Mouse (Mus musculus): ENCODE measurements around the gene Bcl11a. TPM values are rescaled to one million over a fixed set of nuclear protein-coding genes. Genes with fewer than 3 reads are reported as not detected.
"Not testable (repeated sequence)": the region's sequence is repeated elsewhere in the genome, so short reads cannot be mapped to it uniquely, and the experiment has no call there.

Bcl11a gene
- total RNA-seq, 2 experiments from 2014 or later = 0.05 TPM; not detected in 1

GRCm38 (mm10) chr11:24100449-24101070 is 22.7 kb downstream of the Bcl11a start:
- no peak for DNase-seq

DNA sequence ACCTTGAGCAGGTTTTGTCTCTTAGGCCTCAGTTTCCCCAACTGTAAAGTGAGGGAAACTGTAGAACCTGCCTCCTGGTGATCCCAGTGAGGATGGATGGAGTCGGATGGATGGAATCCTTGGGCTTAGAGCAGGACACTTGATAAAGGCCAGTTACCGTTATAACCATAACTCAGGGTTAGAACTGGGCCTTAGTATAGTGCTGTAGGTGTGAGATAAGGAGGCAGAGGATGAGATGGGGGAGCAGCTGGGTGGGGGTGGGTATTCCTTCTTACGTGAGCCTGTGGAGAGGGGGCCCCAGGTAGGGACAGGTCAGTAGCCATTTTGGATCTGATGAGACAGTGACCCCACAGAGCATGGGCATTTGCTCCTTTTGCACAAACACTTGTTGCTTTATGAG is 23.8 kb downstream of the Bcl11a start:
- DNase-seq = no peak

- no peak for DNase-seq
These were observed 24.5 kb downstream of the Bcl11a start for GRCm38 (mm10) chr11:24102372-24102771.

- DNase-seq = no peak
These were observed 25.4 kb downstream of the Bcl11a start for GRCm38 (mm10) chr11:24103128-24103742.

DNA sequence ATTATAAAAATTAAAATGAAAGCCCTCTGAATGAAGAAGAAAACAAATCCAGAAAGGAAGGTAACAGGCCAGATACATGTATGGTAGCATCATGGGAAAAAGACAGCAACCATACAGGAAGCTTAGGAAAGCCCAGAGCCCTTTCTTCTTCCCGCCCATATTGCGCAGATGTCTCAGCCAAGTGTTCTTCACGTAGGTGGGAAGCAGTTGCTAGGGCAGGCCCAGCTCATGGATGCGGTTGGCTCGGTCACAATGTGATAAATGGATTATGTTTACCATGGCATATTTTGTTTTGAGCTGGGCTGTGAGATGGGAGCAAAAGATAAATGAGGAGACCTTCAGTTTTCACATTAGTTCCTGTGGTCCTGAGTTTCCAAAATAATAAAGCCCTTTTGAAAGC is 29.6 kb downstream of the Bcl11a start:
- no peak for DNase-seq

GRCm38 (mm10) chr11:24108974-24109373 is 31.1 kb downstream of the Bcl11a start:
- DNase-seq = no peak

- no peak for DNase-seq
These were observed 31.5 kb downstream of the Bcl11a start for GRCm38 (mm10) chr11:24109388-24109787.

GRCm38 (mm10) chr11:24110113-24110512 is 32.3 kb downstream of the Bcl11a start:
- no peak for DNase-seq

DNA sequence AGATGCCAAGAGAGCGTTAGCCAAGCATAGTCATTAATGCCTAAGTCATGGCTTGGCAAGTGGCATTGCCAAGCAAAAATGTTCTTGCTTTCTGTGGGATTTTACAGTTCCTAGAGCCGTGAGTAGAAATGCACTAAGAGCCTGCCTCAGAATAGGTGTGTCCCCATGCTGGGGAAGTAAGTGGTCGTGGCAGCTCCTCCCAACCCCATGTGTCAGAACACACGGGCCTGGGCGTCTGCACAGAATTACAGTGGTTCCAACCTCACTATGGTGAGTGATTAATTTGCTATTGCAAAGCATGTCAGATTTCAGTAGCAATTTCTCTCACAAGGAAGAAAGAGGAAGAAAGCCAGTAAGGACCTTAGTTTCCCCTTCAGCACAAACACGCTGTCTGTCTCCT is 33.9 kb downstream of the Bcl11a start:
- DNase-seq = no peak

DNA sequence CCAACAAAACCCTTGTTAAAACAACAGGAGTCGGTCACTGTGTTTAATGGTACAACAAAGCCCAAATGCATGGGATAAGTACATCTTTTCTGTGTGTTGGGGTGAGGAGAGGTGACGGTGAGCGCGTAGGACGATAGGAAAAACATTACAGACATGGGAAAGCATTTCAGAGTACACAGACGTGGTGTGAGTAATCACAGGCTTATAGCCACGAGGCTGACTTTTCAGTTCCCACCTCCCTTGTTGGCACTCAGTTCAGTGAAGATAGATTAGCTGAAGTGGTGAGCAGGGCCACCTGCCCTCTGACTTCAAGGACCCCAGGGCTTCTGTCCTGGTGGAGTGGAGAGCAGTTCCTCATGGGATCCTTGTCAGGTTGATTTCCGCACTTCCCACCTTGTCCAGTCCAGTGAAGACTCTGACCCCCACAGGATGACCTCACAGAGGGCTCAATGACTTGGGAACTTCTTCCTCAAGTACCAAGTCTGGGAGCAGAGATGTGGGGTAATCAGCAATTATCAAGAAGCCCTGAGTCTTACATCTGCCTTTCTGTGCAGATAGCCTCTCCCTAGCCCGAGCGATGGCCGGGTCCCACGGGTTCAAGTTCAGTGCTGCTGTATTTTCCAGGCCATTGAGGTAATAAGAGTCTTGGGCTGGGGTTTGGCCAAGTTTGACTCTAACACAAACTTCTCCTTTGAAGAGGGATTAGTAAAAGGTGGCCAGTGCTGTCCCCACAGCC is 37.3 kb downstream of the Bcl11a start:
- DNase-seq = no peak

DNA sequence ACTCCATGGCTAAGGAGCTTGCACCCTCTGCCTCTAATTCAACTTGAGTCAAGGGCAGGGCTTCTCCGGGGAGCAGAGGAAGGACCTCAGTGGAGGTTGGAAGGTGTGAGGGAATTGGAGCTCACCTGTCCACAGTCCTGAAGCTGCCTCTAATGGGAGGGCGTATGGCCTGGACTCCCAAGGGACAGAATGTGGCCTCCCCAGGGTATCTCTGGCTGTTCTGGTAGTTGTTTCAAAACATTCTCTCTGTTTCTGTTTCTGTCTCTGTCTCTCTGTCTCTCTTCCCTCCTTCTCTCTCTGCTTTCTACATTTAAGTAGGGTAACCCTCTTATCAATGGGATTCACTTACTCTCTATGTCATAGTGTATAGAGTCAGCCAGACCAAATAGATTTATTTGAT is 38.2 kb downstream of the Bcl11a start:
- no peak for DNase-seq

DNA sequence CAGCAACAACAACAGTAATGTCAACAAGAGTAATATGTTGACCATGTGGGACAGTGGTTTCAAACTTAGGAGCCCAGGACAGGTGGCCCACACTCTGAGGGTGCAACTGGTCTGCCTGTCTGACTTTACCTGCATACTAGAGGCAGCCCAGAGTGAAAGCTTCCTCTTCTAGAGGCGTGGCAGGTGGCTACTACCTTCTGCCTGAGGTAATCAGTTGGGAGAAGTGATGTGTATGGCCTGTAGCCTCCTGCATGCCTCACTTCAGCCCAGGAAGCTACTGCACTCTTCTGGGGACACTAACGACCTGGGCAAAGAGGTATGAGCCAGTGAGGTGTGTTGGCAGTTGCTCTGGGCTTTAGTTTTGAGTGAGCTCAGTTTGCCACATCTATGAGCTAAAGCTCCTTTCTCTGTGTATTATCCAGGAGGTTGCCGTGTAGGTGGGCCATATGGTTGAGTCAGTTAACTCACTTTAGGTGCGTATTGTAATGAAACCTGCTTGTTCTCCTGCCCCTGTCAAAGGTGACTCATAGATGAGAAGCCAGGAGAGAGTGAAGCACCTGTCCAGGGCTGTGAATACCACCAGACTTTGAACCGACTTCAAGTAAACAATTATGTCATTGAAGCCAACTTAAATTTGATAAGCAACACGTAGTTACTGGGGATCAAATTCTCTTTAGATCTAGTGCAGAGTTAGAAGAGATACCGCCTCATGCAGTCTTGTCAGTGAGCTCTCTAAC is 38.9 kb downstream of the Bcl11a start:
- DNase-seq = no peak

DNA sequence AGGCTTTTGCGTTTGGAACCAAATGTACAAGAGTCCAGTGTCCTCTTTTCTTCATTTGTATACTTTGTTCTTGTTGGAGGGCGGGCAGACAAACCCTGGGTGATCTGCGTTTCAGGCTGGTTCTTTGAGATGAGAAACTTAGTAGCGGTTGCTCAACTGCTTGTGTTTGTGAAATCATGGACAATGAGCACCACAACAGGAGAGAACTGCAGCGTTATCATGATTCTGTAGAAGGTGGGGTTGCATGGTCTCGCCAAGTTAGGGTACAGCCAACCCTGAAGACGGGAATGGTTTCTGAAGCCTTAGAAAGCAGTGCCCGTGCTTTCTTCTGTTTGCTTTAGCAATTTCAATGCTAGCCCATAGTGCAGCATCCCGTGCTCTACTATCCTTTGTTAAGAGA is 43.3 kb downstream of the Bcl11a start:
- DNase-seq = no peak

DNA sequence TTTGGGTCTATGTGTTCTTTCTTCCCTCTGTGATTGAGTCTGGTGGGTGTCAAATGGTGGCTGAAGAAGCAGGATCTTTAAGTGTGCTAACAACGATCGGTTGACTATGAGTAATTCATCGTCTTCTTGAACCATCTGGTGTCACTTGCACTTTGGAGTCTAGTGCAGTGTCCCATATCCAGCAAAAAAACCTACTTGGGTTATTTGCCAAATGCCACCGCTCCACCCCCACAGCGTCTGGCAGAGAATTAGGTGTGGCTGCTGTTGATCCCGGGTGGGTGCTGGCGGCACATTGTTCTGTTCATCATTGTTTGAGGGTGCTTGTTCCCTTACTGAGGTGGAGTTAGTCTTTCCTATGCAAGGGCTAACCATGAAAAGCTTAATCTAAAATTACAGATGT is 45.0 kb downstream of the Bcl11a start:
- no peak for DNase-seq

DNA sequence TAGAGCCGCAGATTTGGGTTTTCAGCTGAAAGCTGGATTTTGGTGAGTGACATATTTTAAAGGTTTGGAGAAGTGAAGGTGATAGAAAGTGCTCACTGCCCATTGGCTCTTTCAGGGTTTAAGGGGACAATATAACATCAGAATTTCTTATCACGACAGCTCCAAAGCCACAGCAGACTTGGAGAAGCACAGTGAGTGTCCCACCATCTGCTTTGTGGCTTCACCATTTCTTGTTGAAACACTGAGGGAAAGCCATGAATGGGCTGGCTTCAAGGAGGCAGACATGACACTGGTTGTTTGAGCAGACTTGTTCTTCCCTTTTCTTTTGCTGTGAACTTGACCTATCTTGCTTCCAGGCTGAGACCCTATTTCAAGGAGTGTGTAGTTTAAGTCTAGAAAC is 46.1 kb downstream of the Bcl11a start:
- no peak for DNase-seq

DNA sequence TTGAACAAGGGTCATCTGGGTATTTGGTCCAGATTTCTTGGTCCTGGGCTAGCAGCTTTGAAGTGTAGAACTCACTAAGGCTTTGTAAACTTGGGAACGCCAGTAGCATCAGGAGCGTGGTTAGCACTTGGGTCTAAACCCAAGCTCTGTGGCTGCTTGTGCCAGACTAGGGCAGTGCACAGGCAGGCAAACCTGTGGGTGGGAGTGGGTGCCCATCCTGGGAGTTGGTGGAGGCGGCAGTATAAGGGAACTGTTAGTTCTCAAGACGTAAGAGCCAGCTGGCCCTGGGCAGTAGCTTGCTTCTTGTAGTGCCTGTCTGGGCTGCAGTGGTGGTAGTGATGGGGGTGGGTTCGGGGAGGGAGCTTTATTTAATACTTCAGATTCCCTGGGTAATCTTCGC is 47.2 kb downstream of the Bcl11a start:
- no peak for DNase-seq

DNA sequence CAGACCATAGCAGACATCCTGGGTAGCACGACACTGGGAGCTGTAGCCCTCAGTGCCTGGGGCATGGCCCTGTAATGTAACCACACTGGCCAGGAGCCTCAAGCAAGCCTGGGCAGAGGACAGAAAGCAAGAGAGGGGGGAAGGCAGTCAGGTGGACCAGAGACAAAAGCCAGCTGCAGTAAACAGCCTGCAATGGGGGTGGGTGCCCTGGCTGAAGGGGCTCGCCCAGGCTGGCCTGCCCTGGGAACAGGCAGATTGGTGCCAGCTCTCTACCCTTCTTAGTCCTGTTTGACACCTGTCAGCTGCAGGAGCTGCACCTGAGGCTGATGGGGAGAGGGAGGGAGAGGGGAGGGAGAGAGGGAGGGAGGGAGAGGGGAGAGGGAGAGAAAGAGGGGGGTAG is 50.1 kb downstream of the Bcl11a start:
- DNase-seq = no peak

DNA sequence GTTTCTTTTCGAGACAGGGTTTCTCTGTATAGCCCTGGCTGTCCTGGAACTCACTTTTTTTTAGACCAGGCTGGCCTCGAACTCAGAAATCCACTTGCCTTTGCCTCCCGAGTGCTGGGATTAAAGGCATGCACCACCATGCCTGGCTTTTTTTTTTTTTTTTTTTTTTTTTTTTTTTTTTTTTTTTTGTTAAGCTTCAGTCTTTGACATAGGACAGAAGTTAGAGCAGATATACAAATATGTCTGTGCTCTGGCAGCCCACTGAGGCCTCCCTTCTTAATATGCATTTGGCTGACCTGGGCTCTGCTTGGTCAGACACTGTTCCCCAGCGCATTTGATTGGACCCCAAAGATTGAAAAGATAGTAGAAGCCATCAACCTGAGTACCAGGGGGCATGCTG is 51.0 kb downstream of the Bcl11a start:
- not testable (repeated sequence) for DNase-seq

- no peak for DNase-seq
These were observed 51.7 kb downstream of the Bcl11a start for GRCm38 (mm10) chr11:24129358-24130185.

GRCm38 (mm10) chr11:24130186-24130760 is 52.4 kb downstream of the Bcl11a start:
- no peak for DNase-seq

- DNase-seq = no peak
These were observed 54.0 kb downstream of the Bcl11a start for GRCm38 (mm10) chr11:24131818-24132217.

GRCm38 (mm10) chr11:24132358-24132757 is 54.5 kb downstream of the Bcl11a start:
- DNase-seq = no peak
